Mouse (Mus musculus) lung, postnatal 0 days (tissue): ENCODE measurements around the gene Tsen2. TPM values are rescaled to one million over a fixed set of nuclear protein-coding genes. Genes with fewer than 3 reads are reported as not detected.

ENCODE experiments used
- ATAC-seq: fragments of 200-750 bp; cut with Nextera tagmentation; 2 replicates; pipeline ENCODE4 v1.8.0; 2017; ENCODE audit warnings: moderate library complexity
- DNase-seq: peaks from one replicate; pipeline ENCODE4 v3.0.0-alpha.2; 2016; ENCODE audit warnings: low spot score
- H3K27ac ChIP-seq: fragments of 300-500 bp; sonication (generic); 2 replicates; pipeline ENCODE4 v1.5.1; 2014; ENCODE audit warnings: antibody characterized with exemption, mild to moderate bottlenecking, low read length, mixed read lengths
- H3K27me3 ChIP-seq: fragments of 300-500 bp; sonication (generic); replicated peaks from 2 replicates; pipeline ENCODE4 v1.6.1; 2014; ENCODE audit warnings: low read length, mixed read lengths; ENCODE audit not compliant: insufficient read depth
- H3K36me3 ChIP-seq: fragments of 300-500 bp; sonication (generic); 2 replicates; pipeline ENCODE4 v1.6.1; 2014; ENCODE audit warnings: low read length, mixed read lengths; ENCODE audit not compliant: insufficient read depth
- H3K4me1 ChIP-seq: fragments of 300-500 bp; sonication (generic); 2 replicates; pipeline ENCODE4 v1.6.1; 2014; ENCODE audit warnings: antibody characterized with exemption, low read depth, low read length, mixed read lengths; ENCODE audit not compliant: insufficient read depth
- H3K4me2 ChIP-seq: fragments of 300-500 bp; sonication (generic); replicated peaks from 2 replicates; pipeline ENCODE4 v1.6.1; 2014; ENCODE audit warnings: low read depth, mild to moderate bottlenecking, low read length, moderate library complexity, mixed read lengths
- H3K4me3 ChIP-seq: fragments of 300-500 bp; sonication (generic); 2 replicates; pipeline ENCODE4 v1.5.1; 2014; ENCODE audit warnings: low read depth, low read length
- H3K9ac ChIP-seq: fragments of 300-500 bp; sonication (generic); replicated peaks from 2 replicates; pipeline ENCODE4 v1.6.1; 2014; ENCODE audit warnings: low read depth, mild to moderate bottlenecking
- H3K9me3 ChIP-seq: fragments of 300-500 bp; sonication (generic); 2 replicates; pipeline ENCODE4 v1.6.1; 2016; ENCODE audit warnings: low read length, mixed read lengths
- CTCF ChIP-seq: IDR thresholded peaks from 2 replicates; pipeline ENCODE4 v1.5.1; 2016; ENCODE audit warnings: antibody characterized with exemption, mild to moderate bottlenecking
- EP300 ChIP-seq: IDR thresholded peaks from 2 replicates; pipeline ENCODE4 v1.6.1; 2016; ENCODE audit warnings: antibody characterized with exemption, mild to moderate bottlenecking, control low read depth
- WGBS: fragments of 180-500 bp; shearing (Covaris S2); extraction: QIAGEN DNeasy Blood & Tissue Kit; methylation state at CpG from one replicate; pipeline ENCODE4 v1.1.7; 2014; 5-methylcytosine and 5-hydroxymethylcytosine counted together
- polyA plus RNA-seq: library from polyadenylated mRNA; unstranded; fragments of >200 nt; fragmentation: Nextera tagmentation; extraction: Ambion mirVana; gene quantifications from 2 replicates; pipeline ENCODE4 v1.2.1, GENCODE M21; 2015

Tsen2 gene
- polyA plus RNA-seq, 1 experiment from 2014 or later: 8.7 TPM

GRCm38 (mm10) chr6:115546276-115546675, 1.8 kb downstream of the Tsen2 start:
- no peak for ATAC-seq
- no peak overlapping the region for H3K4me2 ChIP-seq
- DNase-seq: no peak
- no peaks in the 10 kb centered on the region for H3K27me3 ChIP-seq
- H3K9me3 ChIP-seq: no peaks in the 10 kb centered on the region
- TF ChIP-seq EP300 (no peak), CTCF (peak; percentile 76)
- H3K36me3 ChIP-seq: no peaks in the 10 kb centered on the region
- no peak overlapping the region for H3K4me3 ChIP-seq
- no peak overlapping the region for H3K27ac ChIP-seq
- H3K4me1 ChIP-seq: no peaks in the 10 kb centered on the region
- H3K9ac ChIP-seq: no peak overlapping the region
- 78% methylated on average over 5 of the region's 5 CpGs for WGBS

GRCm38 (mm10) chr6:115555485-115555884, 11.0 kb downstream of the Tsen2 start:
- no peak for TF ChIP-seq EP300
- peak; percentile 45 for TF ChIP-seq CTCF

GRCm38 (mm10) chr6:115558176-115558575, 13.7 kb downstream of the Tsen2 start:
- TF ChIP-seq CTCF (no peak), EP300 (no peak)
- no peak overlapping the region for H3K27ac ChIP-seq
- H3K9ac ChIP-seq: no peak overlapping the region
- WGBS: 93% methylated on average over 2 of the region's 2 CpGs
- no peaks in the 10 kb centered on the region for H3K27me3 ChIP-seq
- no peaks in the 10 kb centered on the region for H3K9me3 ChIP-seq
- H3K4me1 ChIP-seq: no peaks in the 10 kb centered on the region
- ATAC-seq (no peak), DNase-seq (no peak)
- no peak overlapping the region for H3K4me2 ChIP-seq
- H3K36me3 ChIP-seq: no peaks in the 10 kb centered on the region
- H3K4me3 ChIP-seq: no peak overlapping the region

More at GRCm38 (mm10) chr6:115555485-115555884, 11.0 kb downstream of the Tsen2 start:
- DNase-seq (no peak), ATAC-seq (no peak)
- Histone ChIP-seq H3K4me1 (no peaks in the 10 kb centered on the region), H3K9me3 (no peaks in the 10 kb centered on the region), H3K36me3 (no peaks in the 10 kb centered on the region), H3K4me2 (no peak overlapping the region), H3K27me3 (no peaks in the 10 kb centered on the region), H3K4me3 (no peak overlapping the region), H3K9ac (no peak overlapping the region), H3K27ac (no peak overlapping the region)
- WGBS: 79% methylated on average over 5 of the region's 5 CpGs

- Histone ChIP-seq H3K27ac (no peak overlapping the region), H3K9me3 (no peaks in the 10 kb centered on the region), H3K9ac (no peak overlapping the region), H3K4me1 (no peaks in the 10 kb centered on the region), H3K4me3 (no peak overlapping the region), H3K4me2 (no peak overlapping the region), H3K36me3 (no peaks in the 10 kb centered on the region), H3K27me3 (no peaks in the 10 kb centered on the region)
- ATAC-seq (peak; percentile 44), DNase-seq (no peak)
- no peak for TF ChIP-seq EP300
- no peak for TF ChIP-seq CTCF
- 43% methylated on average over 21 of the region's 21 CpGs for WGBS
Measured at GRCm38 (mm10) chr6:115559651-115560632, 15.5 kb downstream of the Tsen2 start.

GRCm38 (mm10) chr6:115565479-115566045, 21.1 kb downstream of the Tsen2 start:
- 77% methylated on average over 6 of the region's 6 CpGs for WGBS
- Histone ChIP-seq H3K9ac (no peak overlapping the region), H3K4me1 (no peaks in the 10 kb centered on the region), H3K4me2 (no peak overlapping the region), H3K36me3 (no peaks in the 10 kb centered on the region), H3K27me3 (no peaks in the 10 kb centered on the region), H3K27ac (no peak overlapping the region), H3K4me3 (no peak overlapping the region), H3K9me3 (no peaks in the 10 kb centered on the region)
- TF ChIP-seq CTCF: no peak
- TF ChIP-seq EP300: no peak
- DNase-seq (no peak), ATAC-seq (no peak)

GRCm38 (mm10) chr6:115574171-115574570, 29.7 kb downstream of the Tsen2 start:
- WGBS: 85% methylated on average over 7 of the region's 7 CpGs
- Histone ChIP-seq H3K4me3 (no peak overlapping the region), H3K27me3 (no peaks in the 10 kb centered on the region), H3K9ac (no peak overlapping the region), H3K4me2 (no peak overlapping the region), H3K9me3 (no peaks in the 10 kb centered on the region), H3K27ac (no peak overlapping the region), H3K36me3 (0 out of 2 replicates have a peak, but pooled peaks cover 3% of the 10 kb centered on the region), H3K4me1 (no peaks in the 10 kb centered on the region)
- no peak for DNase-seq
- no peak for ATAC-seq
- TF ChIP-seq CTCF (no peak), EP300 (no peak)
